Mouse (Mus musculus) liver, adult 2 months (tissue): ENCODE data around the gene Tbc1d10c.
"Not testable (repeated sequence)": the region's sequence is repeated elsewhere in the genome, so short reads cannot be mapped to it uniquely, and the experiment has no call there.

ENCODE experiments used
- CTCF ChIP-seq: fragments of 200-500 bp; IDR thresholded peaks from 2 replicates; pipeline ENCODE4 v1.5.1; 2011; ENCODE audit warnings: low read depth, low read length, control low read depth
- POLR2A ChIP-seq: fragments of 200-500 bp; IDR thresholded peaks from 2 replicates; pipeline ENCODE4 v1.6.1; 2011; ENCODE audit warnings: low read length, control low read depth; ENCODE audit not compliant: insufficient read depth; ENCODE audit errors: extremely low read depth

- TF ChIP-seq POLR2A, CTCF: not testable (repeated sequence)
Measured at GRCm38 (mm10) chr19:4135229-4135962, 55.7 kb downstream of the Tbc1d10c start.
